Mouse (Mus musculus): ENCODE data around the gene Kcnd3.
A peak's percentile ranks its signal among the peaks of the same experiment; 100 is the strongest.

The Kcnd3 gene

GRCm38 (mm10) chr3:105451627-105452555 lies at the start of gene Kcnd3:
Gene Kcnd3 (plus strand): TSS chr3:105452330.
- no peak for DNase-seq (ENCODE audit: low read depth, low spot score)

- DNase-seq (ENCODE audit: low read depth, low spot score) = no peak
Observed at GRCm38 (mm10) chr3:105402676-105403075, 49.5 kb upstream of the Kcnd3 start.

GRCm38 (mm10) chr3:105403410-105404076 lies 48.6 kb upstream of the Kcnd3 start:
- DNase-seq (ENCODE audit: low read depth, low spot score) = peak; percentile 25

- no peak for DNase-seq (ENCODE audit: low read depth, low spot score)
Observed at GRCm38 (mm10) chr3:105404077-105404446, 48.1 kb upstream of the Kcnd3 start.

GRCm38 (mm10) chr3:105405516-105405915 lies 46.6 kb upstream of the Kcnd3 start:
- DNase-seq (ENCODE audit: low read depth, low spot score) = no peak

- DNase-seq (ENCODE audit: low read depth, low spot score) = no peak
Observed at GRCm38 (mm10) chr3:105406036-105406435, 46.1 kb upstream of the Kcnd3 start.

GRCm38 (mm10) chr3:105408211-105408610 lies 43.9 kb upstream of the Kcnd3 start:
- no peak for DNase-seq (ENCODE audit: low read depth, low spot score)

GRCm38 (mm10) chr3:105410810-105411209 lies 41.3 kb upstream of the Kcnd3 start:
- no peak for DNase-seq (ENCODE audit: low read depth, low spot score)

GRCm38 (mm10) chr3:105411776-105412175 lies 40.4 kb upstream of the Kcnd3 start:
- DNase-seq (ENCODE audit: low read depth, low spot score) = no peak

- no peak for DNase-seq (ENCODE audit: low read depth, low spot score)
Observed at GRCm38 (mm10) chr3:105412229-105412628, 39.9 kb upstream of the Kcnd3 start.

- no peak for DNase-seq (ENCODE audit: low read depth, low spot score)
Observed at GRCm38 (mm10) chr3:105412681-105413080, 39.4 kb upstream of the Kcnd3 start.

GRCm38 (mm10) chr3:105418441-105418840 lies 33.7 kb upstream of the Kcnd3 start:
- no peak for DNase-seq (ENCODE audit: low read depth, low spot score)

GRCm38 (mm10) chr3:105422391-105422790 lies 29.7 kb upstream of the Kcnd3 start:
- DNase-seq (ENCODE audit: low read depth, low spot score) = no peak

- DNase-seq (ENCODE audit: low read depth, low spot score) = no peak
Observed at GRCm38 (mm10) chr3:105423427-105423826, 28.7 kb upstream of the Kcnd3 start.

GRCm38 (mm10) chr3:105428586-105428985 lies 23.5 kb upstream of the Kcnd3 start:
- no peak for DNase-seq (ENCODE audit: low read depth, low spot score)

GRCm38 (mm10) chr3:105436383-105436782 lies 15.7 kb upstream of the Kcnd3 start:
- no peak for DNase-seq (ENCODE audit: low read depth, low spot score)

GRCm38 (mm10) chr3:105436971-105437370 lies 15.2 kb upstream of the Kcnd3 start:
- DNase-seq (ENCODE audit: low read depth, low spot score) = no peak

GRCm38 (mm10) chr3:105440873-105441495 lies 11.1 kb upstream of the Kcnd3 start:
- DNase-seq (ENCODE audit: low read depth, low spot score) = no peak

GRCm38 (mm10) chr3:105450641-105451470 lies 1.3 kb upstream of the Kcnd3 start:
- no peak for DNase-seq (ENCODE audit: low read depth, low spot score)

GRCm38 (mm10) chr3:105452556-105453213 lies 555 bp downstream of the Kcnd3 start:
- DNase-seq (ENCODE audit: low read depth, low spot score) = no peak

Measured in forelimb bud, embryonic 11.5 days (tissue).